Mouse (Mus musculus): Measurements from ENCODE around the gene Trim65.

DNA sequence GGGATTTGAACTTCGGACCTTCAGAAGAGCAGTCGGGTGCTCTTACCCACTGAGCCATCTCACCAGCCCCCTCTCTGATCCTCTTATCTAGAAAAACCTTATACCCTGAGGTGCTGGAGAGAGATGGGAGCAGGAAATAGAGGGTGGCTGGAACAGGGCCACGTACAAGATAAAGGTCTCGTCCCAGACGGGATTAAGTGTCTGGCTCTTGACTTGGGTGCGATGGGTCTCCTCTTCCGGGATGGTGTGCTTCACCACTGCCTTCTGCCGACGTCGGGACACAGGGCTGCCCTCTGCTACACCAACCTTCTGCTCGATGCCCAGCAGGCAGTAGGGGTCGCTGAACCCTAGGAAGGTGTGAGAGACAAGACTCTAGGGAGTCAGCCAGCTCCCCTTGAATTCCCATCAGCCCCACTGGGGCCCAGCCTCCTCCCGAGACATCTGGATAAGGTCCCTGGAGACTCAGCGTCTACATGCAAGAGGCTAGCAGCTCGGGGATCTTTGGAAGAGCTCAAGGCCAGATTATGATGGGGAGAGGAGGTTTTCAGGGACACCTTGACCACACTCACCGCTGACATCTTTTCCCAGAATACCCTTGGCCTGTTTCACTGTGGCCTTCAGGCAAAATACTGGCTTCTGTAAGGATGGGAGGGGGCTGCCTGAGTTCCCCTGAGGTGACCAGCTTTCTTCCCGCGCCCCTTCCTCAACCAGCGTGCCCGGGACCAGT lies 55.2 kb downstream of the Trim65 start:
- no peak for TF ChIP-seq POLR2A (IDR thresholded peaks at IDR 0.05; ENCODE audit: low read depth, low read length)
- 0 out of 2 replicates have a peak, but pooled peaks have one; percentile 8 for TF ChIP-seq CTCF (IDR thresholded peaks at IDR 0.05; ENCODE audit: borderline replicate concordance, insufficient read depth, low read length)
